Mouse (Mus musculus) limb, embryonic 14.5 days (tissue): ENCODE data around the gene Tmcc3. TPM values are rescaled to one million over a fixed set of nuclear protein-coding genes. Genes with fewer than 3 reads are reported as not detected.

Source experiments
- ATAC-seq: fragments of 200-750 bp; cut with Nextera tagmentation; 2 replicates; pipeline ENCODE4 v1.8.0; 2017; ENCODE audit warnings: low read depth, moderate number of reproducible peaks, moderate TSS enrichment; ENCODE audit not compliant: low FRiP score
- DNase-seq: peaks from one replicate; pipeline ENCODE4 v3.0.0-alpha.2; 2015; ENCODE audit warnings: low spot score
- H3K27ac ChIP-seq: fragments of 300-500 bp; sonication (generic); replicated peaks from 2 replicates; pipeline ENCODE4 v1.5.1; 2014; ENCODE audit warnings: low read depth, mild to moderate bottlenecking, low read length, moderate library complexity, mixed read lengths
- H3K27me3 ChIP-seq: fragments of 300-500 bp; sonication (generic); 2 replicates; pipeline ENCODE4 v1.6.1; 2014; ENCODE audit warnings: low read length, mixed read lengths; ENCODE audit not compliant: control insufficient read depth, insufficient read depth
- H3K36me3 ChIP-seq: fragments of 300-500 bp; sonication (generic); 2 replicates; pipeline ENCODE4 v1.6.1; 2014; ENCODE audit warnings: mild to moderate bottlenecking, low read length, moderate library complexity, mixed read lengths; ENCODE audit not compliant: control insufficient read depth, insufficient read depth
- H3K4me1 ChIP-seq: fragments of 300-500 bp; sonication (generic); 2 replicates; pipeline ENCODE4 v1.6.1; 2014; ENCODE audit warnings: antibody characterized with exemption, low read length, mixed read lengths; ENCODE audit not compliant: control insufficient read depth, insufficient read depth
- H3K4me2 ChIP-seq: fragments of 300-500 bp; sonication (generic); replicated peaks from 2 replicates; pipeline ENCODE4 v1.6.1; 2014; ENCODE audit warnings: low read depth, mild to moderate bottlenecking, low read length, moderate library complexity; ENCODE audit not compliant: severe bottlenecking
- H3K4me3 ChIP-seq: fragments of 300-500 bp; sonication (generic); replicated peaks from 2 replicates; pipeline ENCODE4 v1.5.1; 2014; ENCODE audit warnings: low read length
- H3K9ac ChIP-seq: fragments of 300-500 bp; sonication (generic); 2 replicates; pipeline ENCODE4 v1.6.1; 2014; ENCODE audit warnings: mild to moderate bottlenecking, low read depth, low read length, moderate library complexity; ENCODE audit not compliant: severe bottlenecking
- H3K9me3 ChIP-seq: fragments of 300-500 bp; sonication (generic); 2 replicates; pipeline ENCODE4 v1.6.1; 2016; ENCODE audit warnings: low read length; ENCODE audit not compliant: control insufficient read depth
- POLR2A ChIP-seq: fragments of 200-500 bp; IDR thresholded peaks from 2 replicates; pipeline ENCODE4 v1.8.0; 2012; ENCODE audit warnings: inconsistent platforms, mild to moderate bottlenecking, moderate library complexity, borderline replicate concordance; ENCODE audit not compliant: insufficient read depth, insufficient read length; ENCODE audit errors: extremely low read depth
- WGBS: fragments of 180-500 bp; shearing (Covaris S2); extraction: QIAGEN DNeasy Blood & Tissue Kit; methylation state at CpG from one replicate; pipeline ENCODE4 v1.1.7; 2014; 5-methylcytosine and 5-hydroxymethylcytosine counted together
- polyA plus RNA-seq, 2 experiments: library from polyadenylated mRNA; depleted of rRNA in 1 of 2; stranded (reverse) in 1 of 2; unstranded in 1 of 2; fragments of >200 nt; fragmentation: Nextera tagmentation in 1 of 2; extraction: Ambion mirVana in 1 of 2; gene quantifications; 2 replicates each; pipeline versions ENCODE4 v1.2.1 to v1.2.3; 2012 to 2014

Tmcc3 gene
- polyA plus RNA-seq, 2 experiments = 10.5 to 18.2 TPM

DNA sequence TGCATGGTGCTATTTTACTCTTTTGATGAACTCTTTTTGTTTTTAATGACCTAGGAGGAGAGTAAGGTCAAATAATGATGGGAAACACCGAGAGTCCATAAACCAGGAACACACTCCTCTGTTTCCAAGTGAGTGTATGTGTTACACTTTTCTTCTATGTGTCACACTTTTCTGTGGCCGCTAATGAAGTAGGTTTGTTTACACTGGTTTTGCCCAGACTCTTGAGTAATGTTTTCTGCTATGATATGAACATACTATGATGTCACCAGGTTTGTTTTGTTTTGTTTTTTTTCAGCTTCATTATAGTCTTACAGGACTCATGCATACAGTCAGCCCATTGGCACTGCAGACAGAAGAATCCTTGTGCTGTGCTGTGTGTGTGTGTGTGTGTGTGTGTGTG, 243.6 kb downstream of the Tmcc3 start:
- DNase-seq = no peak
- Histone ChIP-seq H3K9me3 (no peaks in the 10 kb centered on the region), H3K36me3 (no peaks in the 10 kb centered on the region), H3K27me3 (no peaks in the 10 kb centered on the region), H3K4me2 (no peak overlapping the region), H3K9ac (no peak overlapping the region), H3K4me1 (0 out of 2 replicates have a peak, but pooled peaks cover 3% of the 10 kb centered on the region), H3K27ac (no peak overlapping the region), H3K4me3 (no peak overlapping the region)
- no peak for TF ChIP-seq POLR2A
- 75% methylated on average over 2 of the region's 2 CpGs for WGBS
- ATAC-seq = no peak

GRCm38 (mm10) chr10:94557428-94558149, 245.8 kb downstream of the Tmcc3 start:
- H3K9ac ChIP-seq = no peak overlapping the region
- no peak overlapping the region for H3K4me2 ChIP-seq
- WGBS = 53% methylated on average over 6 of the region's 6 CpGs
- TF ChIP-seq POLR2A = no peak
- H3K4me1 ChIP-seq = 0 out of 2 replicates have a peak, but pooled peaks cover 3% of the 10 kb centered on the region
- no peak overlapping the region for H3K4me3 ChIP-seq
- peak; percentile 76 for ATAC-seq
- H3K9me3 ChIP-seq = no peaks in the 10 kb centered on the region
- H3K27me3 ChIP-seq = no peaks in the 10 kb centered on the region
- H3K36me3 ChIP-seq = no peaks in the 10 kb centered on the region
- peak; percentile 29 for DNase-seq
- H3K27ac ChIP-seq = no peak overlapping the region

GRCm38 (mm10) chr10:94558826-94559225, 247.1 kb downstream of the Tmcc3 start:
- 0 out of 2 replicates have a peak, but pooled peaks cover 3% of the 10 kb centered on the region for H3K4me1 ChIP-seq
- no peak overlapping the region for H3K9ac ChIP-seq
- no peaks in the 10 kb centered on the region for H3K9me3 ChIP-seq
- H3K36me3 ChIP-seq = no peaks in the 10 kb centered on the region
- 68% methylated on average over 7 of the region's 7 CpGs for WGBS
- H3K4me3 ChIP-seq = no peak overlapping the region
- no peaks in the 10 kb centered on the region for H3K27me3 ChIP-seq
- no peak overlapping the region for H3K4me2 ChIP-seq
- no peak for ATAC-seq
- no peak overlapping the region for H3K27ac ChIP-seq
- TF ChIP-seq POLR2A = no peak
- DNase-seq = no peak

GRCm38 (mm10) chr10:94561351-94561750, 249.6 kb downstream of the Tmcc3 start:
- no peak for ATAC-seq
- peaks cover 7% of the 10 kb centered on the region; the same call in 1 of the 2 replicates for H3K4me1 ChIP-seq

GRCm38 (mm10) chr10:94562188-94562587, 250.4 kb downstream of the Tmcc3 start:
- no peaks in the 10 kb centered on the region for H3K27me3 ChIP-seq
- no peak overlapping the region for H3K27ac ChIP-seq
- WGBS = 21% methylated on average over 1 of the region's 1 CpGs
- no peak overlapping the region for H3K9ac ChIP-seq
- H3K36me3 ChIP-seq = no peaks in the 10 kb centered on the region
- no peak overlapping the region for H3K4me2 ChIP-seq
- H3K9me3 ChIP-seq = no peaks in the 10 kb centered on the region
- H3K4me1 ChIP-seq = peaks cover 7% of the 10 kb centered on the region; the same call in 1 of the 2 replicates
- H3K4me3 ChIP-seq = no peak overlapping the region
- no peak for TF ChIP-seq POLR2A
- ATAC-seq = no peak
- DNase-seq = no peak

More at GRCm38 (mm10) chr10:94561351-94561750, 249.6 kb downstream of the Tmcc3 start:
- no peak for TF ChIP-seq POLR2A
- whole genome bisulfite sequencing = 82% methylated on average over 7 of the region's 7 CpGs
- Histone ChIP-seq H3K36me3 (no peaks in the 10 kb centered on the region), H3K9me3 (no peaks in the 10 kb centered on the region), H3K27ac (no peak overlapping the region), H3K27me3 (no peaks in the 10 kb centered on the region), H3K4me3 (no peak overlapping the region), H3K4me2 (no peak overlapping the region), H3K9ac (no peak overlapping the region)
- no peak for DNase-seq
